Mouse (Mus musculus): ENCODE results near the gene Sez6l.

Gene Sez6l

DNA sequence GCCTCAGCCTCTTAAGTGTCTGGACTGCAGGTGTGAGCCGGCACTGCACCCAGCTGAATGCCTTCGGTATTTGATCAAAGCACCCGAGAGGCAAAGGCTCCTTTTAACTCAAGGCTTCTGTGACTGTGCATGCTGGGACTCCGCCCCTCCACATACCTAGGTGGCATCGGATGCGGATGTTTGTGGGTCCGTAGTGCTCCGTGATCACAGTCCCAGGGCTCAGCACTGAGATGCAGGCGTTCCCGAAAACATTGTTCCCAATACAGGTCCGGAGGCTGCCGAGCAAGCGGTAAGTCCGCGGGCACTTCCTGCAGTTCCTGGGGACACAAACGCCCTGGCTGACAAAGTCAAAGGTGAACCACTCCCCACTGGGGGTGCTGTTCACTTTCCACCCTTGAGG, 186.0 kb downstream of the Sez6l start:
- no peak for DNase-seq (ENCODE audit: low spot score in 2 of 2)

DNA sequence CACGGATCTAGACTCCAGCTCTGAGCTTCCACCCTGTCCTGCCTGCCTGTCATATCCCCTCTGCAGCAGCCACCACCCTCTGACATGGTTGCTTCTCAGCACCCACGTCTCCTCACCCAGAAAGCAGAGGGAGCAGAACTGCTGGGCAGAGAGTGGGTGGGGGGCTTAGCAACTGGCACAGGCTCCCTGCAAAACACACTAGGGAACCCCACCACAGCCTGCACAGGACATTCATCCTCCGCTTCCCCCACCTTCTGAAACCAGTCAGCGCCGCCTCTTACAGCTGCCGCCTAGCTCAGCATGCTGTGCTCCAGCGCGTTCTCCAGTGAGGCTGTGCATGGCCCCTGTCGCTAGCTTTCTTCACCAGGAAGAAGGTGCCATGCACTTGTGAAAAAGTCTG, 187.6 kb downstream of the Sez6l start:
- no peak for DNase-seq (ENCODE audit: low spot score in 2 of 2)

DNA sequence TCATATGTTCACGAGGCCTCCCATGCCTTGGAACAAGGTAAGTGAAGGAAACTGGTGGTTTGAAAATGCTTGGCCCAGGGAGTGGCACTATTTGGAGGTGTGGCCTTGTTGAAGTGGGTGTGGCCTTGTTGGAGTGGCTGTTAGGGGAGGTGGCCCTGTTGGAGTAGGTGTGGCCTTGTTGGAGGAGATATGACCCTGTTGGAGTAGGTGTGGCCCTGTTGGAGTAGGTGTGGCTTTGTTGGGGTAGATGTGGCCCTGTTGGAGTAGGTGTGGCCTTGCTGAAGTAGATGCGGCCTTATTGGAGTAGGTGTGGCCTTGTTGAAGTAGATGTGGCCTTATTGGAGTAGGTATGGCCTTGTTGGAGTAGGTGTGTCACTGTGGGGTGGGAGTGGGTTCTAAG, 191.0 kb downstream of the Sez6l start:
- DNase-seq (ENCODE audit: low spot score in 2 of 2): no peak

DNA sequence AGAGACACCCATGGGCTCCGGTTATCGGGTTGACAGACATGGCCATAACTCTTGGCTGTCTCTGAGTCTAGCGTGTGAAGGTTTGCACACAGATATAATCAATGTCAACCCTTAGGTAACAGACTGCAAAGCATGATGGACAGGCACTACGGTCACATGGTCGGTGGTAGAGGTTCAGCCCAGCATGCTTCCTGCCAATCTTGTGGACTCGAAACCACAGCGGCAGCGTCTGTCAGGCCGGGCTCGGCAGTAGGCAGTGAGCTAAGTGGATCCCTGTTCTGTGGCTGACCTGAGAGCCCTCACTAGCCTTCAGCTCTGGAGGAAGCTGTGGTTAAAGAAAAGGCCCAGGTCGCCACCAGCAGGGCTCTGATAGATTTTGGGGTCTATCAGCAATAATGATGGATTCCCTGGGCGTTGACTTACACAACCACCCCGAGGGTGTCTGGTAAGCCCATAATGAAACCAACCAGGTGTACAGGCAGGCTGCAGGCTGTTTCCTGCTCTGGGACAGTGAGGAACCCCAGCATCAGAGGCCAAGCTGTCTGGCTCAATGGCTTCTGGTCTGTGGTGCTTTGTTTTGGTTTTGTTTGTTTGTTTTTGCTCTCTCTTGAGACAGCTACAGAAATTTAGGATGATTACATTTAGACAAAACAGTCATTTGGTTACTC, 192.0 kb downstream of the Sez6l start:
- no peak for DNase-seq (ENCODE audit: low spot score in 2 of 2)

DNA sequence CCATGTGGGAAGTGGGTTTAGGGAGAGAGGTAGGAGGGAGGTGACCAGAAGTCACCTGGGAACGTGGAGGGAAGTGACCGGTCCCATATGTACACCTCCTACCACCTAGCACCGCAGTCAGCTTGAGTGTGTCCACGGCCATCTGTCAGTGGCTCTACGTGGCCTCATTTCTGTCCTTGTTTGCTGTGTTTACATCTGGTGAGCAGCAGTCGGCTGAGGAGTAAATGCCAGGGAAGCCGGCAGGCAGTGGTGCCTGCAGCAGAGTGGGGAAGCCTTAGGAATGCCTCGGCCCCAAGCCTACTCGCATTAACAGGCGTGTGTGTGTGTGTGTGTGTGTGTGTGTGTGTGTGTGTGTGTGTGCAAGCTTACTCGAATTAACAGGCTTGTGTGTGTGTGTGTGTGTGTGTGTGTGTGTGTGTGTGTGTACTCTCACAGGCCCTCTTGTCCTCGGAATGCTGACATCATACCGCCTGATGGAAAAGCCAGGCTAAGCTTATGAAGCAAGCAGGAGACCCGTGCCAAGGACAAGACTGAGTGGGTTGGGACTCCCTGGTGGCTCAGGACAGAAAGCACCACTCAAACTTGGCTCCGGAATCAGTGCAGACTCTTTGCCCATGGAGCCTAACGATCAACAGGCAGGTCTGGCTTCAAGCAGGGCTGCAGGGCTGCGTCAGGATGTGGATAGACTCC, 194.2 kb downstream of the Sez6l start:
- no peak for DNase-seq (ENCODE audit: low spot score in 2 of 2)

DNA sequence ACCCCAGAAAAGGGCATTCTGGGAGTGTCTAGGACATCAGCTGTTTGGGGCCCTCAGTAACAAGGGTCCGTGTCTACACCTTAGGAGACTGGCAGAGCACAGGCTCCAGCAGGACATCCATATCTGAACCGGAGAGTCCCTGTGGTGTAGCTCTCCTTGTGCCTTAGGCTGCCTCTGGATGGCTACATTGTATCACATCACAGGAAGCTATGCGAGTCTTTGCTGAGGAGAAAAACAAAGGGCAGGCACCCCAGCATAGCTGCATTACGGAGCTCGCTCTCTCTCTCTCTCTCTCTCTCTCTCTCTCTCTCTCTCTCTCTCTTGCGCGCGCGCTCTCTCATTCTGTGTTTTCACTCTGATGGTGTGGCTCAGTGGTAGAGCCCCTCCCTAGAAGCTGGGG, 194.9 kb downstream of the Sez6l start:
- DNase-seq (ENCODE audit: low spot score in 2 of 2): no peak

DNA sequence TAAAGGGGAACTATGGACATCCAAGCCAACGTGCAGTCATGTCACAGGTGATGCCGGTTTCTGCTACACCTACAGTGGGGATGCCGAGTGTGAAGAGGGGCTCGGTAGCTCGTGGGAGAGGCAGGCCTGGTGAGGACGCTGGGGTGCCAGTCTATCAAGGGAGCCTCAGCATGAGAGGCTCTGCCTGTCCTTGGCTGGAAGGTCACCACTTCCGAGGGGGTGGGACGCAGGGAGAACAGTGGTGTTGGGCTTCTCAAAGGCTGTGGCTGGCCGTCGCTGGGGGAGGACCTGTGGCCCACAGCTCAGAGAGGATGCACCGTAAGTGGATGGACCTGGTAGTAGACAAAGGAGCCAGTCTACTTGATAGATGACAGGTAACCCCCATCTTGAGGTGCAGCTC, 195.8 kb downstream of the Sez6l start:
- no peak for DNase-seq (ENCODE audit: low spot score in 2 of 2)

DNA sequence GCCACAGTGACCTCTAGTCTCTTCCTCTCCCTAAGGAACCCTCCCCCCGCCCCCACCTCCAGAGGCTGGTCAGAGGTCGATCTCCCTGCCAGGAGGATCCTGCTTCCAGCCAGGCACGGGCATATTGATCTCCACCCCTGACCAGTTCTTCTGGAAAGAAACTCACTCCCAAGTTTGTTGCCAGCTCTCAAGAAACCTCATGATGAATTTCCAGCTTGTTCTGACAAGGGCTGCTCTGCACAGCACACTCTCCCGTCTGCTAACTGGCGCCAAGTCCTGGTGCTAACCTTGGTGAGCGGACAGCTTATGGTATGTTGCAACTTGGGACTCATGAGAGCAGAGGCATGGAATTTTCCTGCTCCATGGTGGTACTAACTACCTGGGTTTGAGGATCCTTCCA, 198.3 kb downstream of the Sez6l start:
- no peak for DNase-seq (ENCODE audit: low spot score in 2 of 2)

DNA sequence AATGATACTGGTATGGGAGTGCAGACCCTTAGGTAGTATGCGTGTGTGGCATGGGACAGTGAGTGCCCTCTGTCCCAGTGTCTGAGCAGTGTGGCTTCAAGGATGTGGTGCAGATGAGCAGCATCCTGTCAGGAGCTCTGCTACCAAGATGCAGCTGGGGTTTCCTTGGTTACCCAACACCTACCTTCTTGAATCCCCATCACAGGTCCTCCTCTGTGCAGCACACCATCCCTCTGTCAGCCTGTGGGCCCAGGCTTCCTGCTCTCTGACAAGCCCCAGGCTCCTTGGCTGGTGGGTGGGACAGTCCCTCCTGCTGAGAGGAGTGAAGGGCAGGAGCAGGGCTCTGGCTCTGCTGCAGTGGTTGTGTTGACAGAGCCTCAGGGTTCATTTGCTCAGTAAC, 199.6 kb downstream of the Sez6l start:
- DNase-seq (ENCODE audit: low spot score in 2 of 2): no peak

DNA sequence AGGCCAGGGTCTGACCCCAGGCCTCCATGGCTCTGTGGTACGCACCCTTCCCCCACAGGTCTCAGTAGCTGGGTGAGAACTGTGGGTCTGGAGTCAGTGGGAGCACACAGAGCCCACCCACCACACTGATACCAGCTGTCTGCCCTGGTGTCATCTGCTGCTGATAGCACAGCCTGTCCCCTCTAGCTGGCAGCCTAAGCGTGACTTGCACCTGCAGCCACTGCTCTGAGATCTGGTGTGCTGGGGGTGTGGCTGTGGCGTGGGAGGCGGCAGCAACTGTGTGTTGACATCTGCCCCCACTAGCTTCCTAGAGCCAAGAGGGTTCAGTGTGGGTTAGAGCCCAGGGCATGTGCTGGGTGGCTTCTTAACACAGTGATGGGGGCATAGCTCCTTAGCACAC, 200.9 kb downstream of the Sez6l start:
- no peak for DNase-seq (ENCODE audit: low spot score in 2 of 2)

DNA sequence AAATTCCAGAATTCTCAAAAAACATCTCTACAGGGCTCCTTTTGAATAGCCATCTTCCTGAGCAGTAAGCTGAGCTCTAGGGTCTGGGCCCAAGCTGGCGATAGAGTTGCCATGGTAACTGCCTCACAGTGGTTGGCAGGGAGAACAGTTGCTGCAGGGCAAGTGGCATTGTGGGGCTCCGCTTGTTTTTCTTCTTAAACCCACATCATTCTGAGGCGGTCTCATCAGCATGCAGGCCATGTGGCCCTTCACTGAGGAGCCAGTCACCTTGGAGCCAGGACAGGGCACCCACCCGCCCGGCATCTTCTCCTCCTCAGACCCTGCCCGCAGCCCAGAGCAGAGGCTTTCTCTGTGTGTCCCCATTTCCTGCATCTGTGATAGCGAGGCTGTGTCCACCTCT, 205.1 kb downstream of the Sez6l start:
- no peak for DNase-seq (ENCODE audit: low spot score in 2 of 2)

DNA sequence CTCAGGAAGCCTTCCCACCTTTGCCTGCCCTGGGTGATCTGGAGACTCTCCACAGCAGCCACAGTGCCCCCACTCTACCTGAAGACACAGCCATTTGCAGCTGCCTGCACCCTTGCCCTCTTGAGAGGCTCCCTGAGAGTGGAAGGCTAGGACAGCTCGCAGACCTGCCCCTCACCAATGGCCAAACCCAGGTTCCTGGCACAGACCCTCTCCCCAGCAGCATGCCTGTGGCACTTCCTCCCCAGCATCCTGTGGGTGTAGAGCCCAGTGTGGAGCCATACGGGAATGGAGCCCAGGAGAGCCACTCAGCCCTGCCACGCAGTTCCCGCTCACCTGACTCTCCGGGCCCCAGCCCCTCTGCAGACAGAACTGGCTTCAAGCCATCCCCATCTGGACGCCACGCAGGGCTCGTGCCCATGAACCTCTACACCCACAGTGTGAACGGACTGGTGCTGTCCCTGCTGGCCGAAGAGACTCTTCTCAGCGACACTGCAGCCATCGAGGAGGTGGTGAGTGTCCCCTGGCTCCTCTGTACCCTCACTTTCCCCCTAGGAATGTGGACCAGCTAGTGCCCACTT, 206.7 kb downstream of the Sez6l start:
- no peak for DNase-seq (ENCODE audit: low spot score in 2 of 2)

DNA sequence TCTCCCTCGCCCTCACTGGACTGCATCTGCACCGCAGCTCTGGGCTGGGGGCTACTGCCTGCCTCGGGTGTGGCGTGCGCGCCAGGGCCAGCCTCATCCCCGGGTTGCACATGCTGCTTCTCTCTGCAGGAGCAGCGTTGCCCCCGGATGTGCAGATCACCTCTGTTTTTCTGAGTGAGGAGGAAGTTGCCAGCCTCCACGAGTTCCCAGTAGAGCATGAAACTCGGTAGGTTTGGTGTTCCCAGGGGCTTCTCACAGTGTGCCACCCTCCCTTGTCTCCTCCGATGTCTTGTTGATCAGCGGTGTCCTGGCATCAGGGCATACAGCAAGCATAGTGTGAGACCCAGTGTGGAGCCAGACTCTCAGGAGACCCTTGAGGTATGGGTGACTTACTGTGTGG, 207.7 kb downstream of the Sez6l start:
- no peak for DNase-seq (ENCODE audit: low spot score in 2 of 2)
